Mouse (Mus musculus) bone marrow, adult 2 months (tissue): ENCODE measurements around the gene Cdcp1.

Experiments used
- CTCF ChIP-seq: fragments of 200-500 bp; IDR thresholded peaks from 2 replicates; pipeline ENCODE4 v1.5.1; 2011; ENCODE audit warnings: low read length, control low read depth; ENCODE audit not compliant: control insufficient read depth, insufficient read depth
- POLR2A ChIP-seq: fragments of 200-500 bp; IDR thresholded peaks from 2 replicates; pipeline ENCODE4 v1.6.1; 2011; ENCODE audit warnings: low read depth, mild to moderate bottlenecking, control low read depth, low read length, borderline replicate concordance; ENCODE audit not compliant: control insufficient read depth

GRCm38 (mm10) chr9:123138891-123139474, 76.9 kb downstream of the Cdcp1 start:
- TF ChIP-seq CTCF (no peak), POLR2A (no peak)
